Mouse (Mus musculus): Measurements from ENCODE around the gene Ripk3. TPM values are rescaled to one million over a fixed set of nuclear protein-coding genes. Genes with fewer than 3 reads are reported as not detected.
A peak's percentile ranks its signal among the peaks of the same experiment; 100 is the strongest.

Ripk3 gene
- polyA plus RNA-seq, 1 experiment from 2014 or later, result 24.2 TPM

- H3K9me3 ChIP-seq (ENCODE audit: low read length), result no peaks in the 10 kb centered on the region
- ATAC-seq (no peak), DNase-seq (ENCODE audit: low spot score) (no peak)
- H3K27me3 ChIP-seq (replicated peaks; ENCODE audit: insufficient read depth, low read length), result 0 out of 2 replicates have a peak, but pooled peaks cover 7% of the 10 kb centered on the region
- no peaks in the 10 kb centered on the region for H3K4me1 ChIP-seq (ENCODE audit: insufficient read depth, low read depth, low read length)
- H3K27ac ChIP-seq (ENCODE audit: low read length), result no peak overlapping the region
- no peaks in the 10 kb centered on the region for H3K36me3 ChIP-seq (ENCODE audit: insufficient read depth, low read length)
- 88% methylated on average over 15 of the region's 15 CpGs for WGBS
- H3K9ac ChIP-seq (replicated peaks; ENCODE audit: low read depth), result no peak overlapping the region
- no peak overlapping the region for H3K4me3 ChIP-seq (ENCODE audit: low read depth, low read length)
- H3K4me2 ChIP-seq (replicated peaks; ENCODE audit: low read depth, low read length), result no peak overlapping the region
- TF ChIP-seq CTCF (IDR thresholded peaks at IDR 0.05) (no peak), EP300 (IDR thresholded peaks at IDR 0.05) (no peak)
Observed at GRCm38 (mm10) chr14:55778686-55779085, 10.0 kb downstream of the Ripk3 start.

- H3K4me2 ChIP-seq (replicated peaks; ENCODE audit: low read depth, low read length), result no peak overlapping the region
- H3K36me3 ChIP-seq (ENCODE audit: insufficient read depth, low read length), result no peaks in the 10 kb centered on the region
- DNase-seq (ENCODE audit: low spot score), result no peak
- no peak overlapping the region for H3K9ac ChIP-seq (replicated peaks; ENCODE audit: low read depth)
- TF ChIP-seq CTCF (IDR thresholded peaks at IDR 0.05), result no peak
- no peak for TF ChIP-seq EP300 (IDR thresholded peaks at IDR 0.05)
- H3K9me3 ChIP-seq (ENCODE audit: low read length), result no peaks in the 10 kb centered on the region
- no peaks in the 10 kb centered on the region for H3K4me1 ChIP-seq (ENCODE audit: insufficient read depth, low read depth, low read length)
- ATAC-seq, result no peak
- WGBS, result 72% methylated on average over 11 of the region's 11 CpGs
- H3K27me3 ChIP-seq (replicated peaks; ENCODE audit: insufficient read depth, low read length), result 0 out of 2 replicates have a peak, but pooled peaks cover 7% of the 10 kb centered on the region
- H3K27ac ChIP-seq (ENCODE audit: low read length), result no peak overlapping the region
- H3K4me3 ChIP-seq (ENCODE audit: low read depth, low read length), result no peak overlapping the region
Observed at GRCm38 (mm10) chr14:55777806-55778205, 10.9 kb downstream of the Ripk3 start.

- no peak for TF ChIP-seq CTCF (IDR thresholded peaks at IDR 0.05)
- no peak for TF ChIP-seq EP300 (IDR thresholded peaks at IDR 0.05)
- Histone ChIP-seq H3K4me1 (ENCODE audit: insufficient read depth, low read depth, low read length) (no peaks in the 10 kb centered on the region), H3K4me3 (ENCODE audit: low read depth, low read length) (no peak overlapping the region), H3K9ac (replicated peaks; ENCODE audit: low read depth) (no peak overlapping the region), H3K4me2 (replicated peaks; ENCODE audit: low read depth, low read length) (no peak overlapping the region), H3K9me3 (ENCODE audit: low read length) (no peaks in the 10 kb centered on the region), H3K36me3 (ENCODE audit: insufficient read depth, low read length) (no peaks in the 10 kb centered on the region), H3K27me3 (replicated peaks; ENCODE audit: insufficient read depth, low read length) (0 out of 2 replicates have a peak, but pooled peaks cover 7% of the 10 kb centered on the region), H3K27ac (ENCODE audit: low read length) (no peak overlapping the region)
- DNase-seq (ENCODE audit: low spot score) (no peak), ATAC-seq (no peak)
- 24% methylated on average over 3 of the region's 3 CpGs for WGBS
Observed at GRCm38 (mm10) chr14:55777176-55777575, 11.5 kb downstream of the Ripk3 start.

- Histone ChIP-seq H3K27me3 (replicated peaks; ENCODE audit: insufficient read depth, low read length) (0 out of 2 replicates have a peak, but pooled peaks cover 3% of the 10 kb centered on the region), H3K4me1 (ENCODE audit: insufficient read depth, low read depth, low read length) (no peaks in the 10 kb centered on the region), H3K9ac (replicated peaks; ENCODE audit: low read depth) (no peak overlapping the region), H3K4me3 (ENCODE audit: low read depth, low read length) (no peak overlapping the region), H3K9me3 (ENCODE audit: low read length) (no peaks in the 10 kb centered on the region), H3K36me3 (ENCODE audit: insufficient read depth, low read length) (no peaks in the 10 kb centered on the region), H3K27ac (ENCODE audit: low read length) (no peak overlapping the region), H3K4me2 (replicated peaks; ENCODE audit: low read depth, low read length) (no peak overlapping the region)
- WGBS, result 34% methylated on average over 7 of the region's 7 CpGs
- no peak for DNase-seq (ENCODE audit: low spot score)
- ATAC-seq, result no peak
- TF ChIP-seq EP300 (IDR thresholded peaks at IDR 0.05), result no peak
- TF ChIP-seq CTCF (IDR thresholded peaks at IDR 0.05), result no peak
Observed at GRCm38 (mm10) chr14:55776711-55777110, 12.0 kb downstream of the Ripk3 start.

- 69% methylated on average over 16 of the region's 16 CpGs for WGBS
- no peaks in the 10 kb centered on the region for H3K27me3 ChIP-seq (replicated peaks; ENCODE audit: insufficient read depth, low read length)
Observed at GRCm38 (mm10) chr14:55769087-55769703, 19.5 kb downstream of the Ripk3 start.

GRCm38 (mm10) chr14:55768555-55768954 lies 20.1 kb downstream of the Ripk3 start:
- TF ChIP-seq EP300 (IDR thresholded peaks at IDR 0.05), result peak; percentile 67
- TF ChIP-seq CTCF (IDR thresholded peaks at IDR 0.05), result no peak
- 73% methylated on average over 6 of the region's 6 CpGs for WGBS
- Histone ChIP-seq H3K4me2 (replicated peaks; ENCODE audit: low read depth, low read length) (no peak overlapping the region; the same call in 1 of the 2 replicates), H3K27ac (ENCODE audit: low read length) (0 out of 2 replicates have a peak overlapping the region, but pooled peaks have one; percentile 14), H3K4me1 (ENCODE audit: insufficient read depth, low read depth, low read length) (peaks cover 9% of the 10 kb centered on the region; the same call in 1 of the 2 replicates), H3K27me3 (replicated peaks; ENCODE audit: insufficient read depth, low read length) (no peaks in the 10 kb centered on the region), H3K36me3 (ENCODE audit: insufficient read depth, low read length) (no peaks in the 10 kb centered on the region), H3K4me3 (ENCODE audit: low read depth, low read length) (no peak overlapping the region), H3K9ac (replicated peaks; ENCODE audit: low read depth) (no peak overlapping the region), H3K9me3 (ENCODE audit: low read length) (no peaks in the 10 kb centered on the region)
- peak; percentile 65 for ATAC-seq
- peak; percentile 81 for DNase-seq (ENCODE audit: low spot score)

More at GRCm38 (mm10) chr14:55769087-55769703, 19.5 kb downstream of the Ripk3 start:
- H3K27ac ChIP-seq (ENCODE audit: low read length), result no peak overlapping the region
- TF ChIP-seq CTCF (IDR thresholded peaks at IDR 0.05) (no peak), EP300 (IDR thresholded peaks at IDR 0.05) (no peak)
- DNase-seq (ENCODE audit: low spot score) (no peak), ATAC-seq (no peak)
- H3K9me3 ChIP-seq (ENCODE audit: low read length), result no peaks in the 10 kb centered on the region
- peaks cover 9% of the 10 kb centered on the region; the same call in 1 of the 2 replicates for H3K4me1 ChIP-seq (ENCODE audit: insufficient read depth, low read depth, low read length)
- H3K4me3 ChIP-seq (ENCODE audit: low read depth, low read length), result no peak overlapping the region
- H3K36me3 ChIP-seq (ENCODE audit: insufficient read depth, low read length), result no peaks in the 10 kb centered on the region
- no peak overlapping the region for H3K9ac ChIP-seq (replicated peaks; ENCODE audit: low read depth)
- H3K4me2 ChIP-seq (replicated peaks; ENCODE audit: low read depth, low read length), result no peak overlapping the region

Data from lung, postnatal 0 days (tissue).